Mouse (Mus musculus) hindlimb bud, embryonic 11.5 days (tissue): ENCODE results near the gene Slc9a3r2.
"Not testable (repeated sequence)": the region's sequence is repeated elsewhere in the genome, so short reads cannot be mapped to it uniquely, and the experiment has no call there.

Experiments used
- DNase-seq: peaks from one replicate; pipeline ENCODE4 v3.0.0-alpha.2; 2012; ENCODE audit warnings: low read depth, low spot score; ENCODE audit errors: extremely low spot score

The Slc9a3r2 gene

GRCm38 (mm10) chr17:24667416-24667815 lies 17.3 kb upstream of the Slc9a3r2 start:
- no peak for DNase-seq

GRCm38 (mm10) chr17:24667011-24667410 lies 16.9 kb upstream of the Slc9a3r2 start:
- not testable (repeated sequence) for DNase-seq

- DNase-seq: no peak
Measured at GRCm38 (mm10) chr17:24658017-24658758, 8.1 kb upstream of the Slc9a3r2 start, which contains the start of gene Npw. Gene Npw, minus strand, starts transcription at chr17:24658457.

- no peak for DNase-seq
Measured at GRCm38 (mm10) chr17:24654969-24655368, 4.8 kb upstream of the Slc9a3r2 start.

GRCm38 (mm10) chr17:24653967-24654710 lies 4.0 kb upstream of the Slc9a3r2 start:
- no peak for DNase-seq

DNA sequence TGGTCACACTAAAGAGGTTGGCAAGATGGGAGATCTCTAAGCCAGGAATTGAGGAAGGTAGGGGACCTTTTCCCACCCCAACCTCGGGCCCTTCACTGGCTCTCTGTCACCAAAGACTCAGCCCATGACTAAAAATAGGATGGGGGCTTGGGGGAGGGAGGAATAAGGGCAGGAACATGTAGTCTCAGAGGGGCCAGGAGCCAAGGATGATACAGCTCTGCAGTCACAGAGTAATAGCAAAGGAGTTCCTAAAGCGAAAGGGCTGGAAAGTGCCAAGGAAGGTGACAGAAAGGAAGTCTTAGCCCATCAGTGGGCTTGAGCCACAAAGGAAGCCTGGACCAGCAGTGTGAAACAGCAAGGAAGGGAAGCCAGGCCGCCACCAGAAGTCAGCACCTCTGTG lies 1.7 kb upstream of the Slc9a3r2 start:
- no peak for DNase-seq

DNA sequence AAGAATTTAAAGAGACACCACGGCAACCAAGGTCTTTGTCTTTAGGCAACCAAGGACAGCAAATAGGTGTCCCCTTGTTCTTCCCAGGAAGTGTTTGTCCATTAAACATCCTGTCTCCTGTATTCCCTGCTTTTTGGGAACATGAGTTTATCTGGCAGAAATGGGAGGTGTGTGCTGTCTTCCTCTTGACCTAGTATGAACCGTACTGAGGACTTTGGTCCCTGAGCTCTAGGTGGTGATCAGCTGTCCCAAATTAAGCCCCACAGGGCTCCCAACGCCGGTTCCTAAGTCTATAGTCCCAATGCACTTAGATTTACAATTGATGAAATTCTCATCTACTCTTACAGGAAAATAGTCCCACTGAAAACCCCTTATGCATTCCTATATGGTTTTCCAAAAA lies 639 bp upstream of the Slc9a3r2 start:
- no peak for DNase-seq

DNA sequence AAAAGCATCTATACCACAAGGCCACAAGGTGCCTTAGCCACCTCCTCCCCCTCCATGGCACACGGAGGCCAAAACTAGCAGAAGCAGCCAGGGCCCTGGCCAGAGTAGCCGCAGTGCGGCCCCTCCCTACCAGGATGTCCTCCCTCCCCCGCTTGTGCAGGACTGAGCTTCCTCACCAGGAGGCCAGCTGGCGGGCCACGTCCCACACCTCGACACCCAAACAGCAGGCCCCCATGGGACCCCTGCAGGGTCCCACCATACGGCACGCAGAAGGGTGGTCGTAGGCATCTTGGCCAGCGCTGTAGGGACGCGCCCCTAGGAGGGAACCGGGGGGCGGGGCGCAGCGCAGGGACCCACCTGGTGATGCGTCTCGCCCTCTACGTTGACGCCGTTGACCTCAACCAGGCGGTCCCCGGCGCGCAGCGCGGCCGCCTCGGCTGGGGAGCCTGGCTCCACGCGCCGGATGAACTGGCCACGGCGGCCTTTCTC lies 502 bp downstream of the Slc9a3r2 start:
- no peak for DNase-seq

- no peak for DNase-seq
Measured at GRCm38 (mm10) chr17:24648731-24649377, 1.3 kb downstream of the Slc9a3r2 start.

- no peak for DNase-seq
Measured at GRCm38 (mm10) chr17:24647493-24647892, 2.6 kb downstream of the Slc9a3r2 start.

GRCm38 (mm10) chr17:24646381-24646780 lies 3.7 kb downstream of the Slc9a3r2 start:
- DNase-seq: no peak

DNA sequence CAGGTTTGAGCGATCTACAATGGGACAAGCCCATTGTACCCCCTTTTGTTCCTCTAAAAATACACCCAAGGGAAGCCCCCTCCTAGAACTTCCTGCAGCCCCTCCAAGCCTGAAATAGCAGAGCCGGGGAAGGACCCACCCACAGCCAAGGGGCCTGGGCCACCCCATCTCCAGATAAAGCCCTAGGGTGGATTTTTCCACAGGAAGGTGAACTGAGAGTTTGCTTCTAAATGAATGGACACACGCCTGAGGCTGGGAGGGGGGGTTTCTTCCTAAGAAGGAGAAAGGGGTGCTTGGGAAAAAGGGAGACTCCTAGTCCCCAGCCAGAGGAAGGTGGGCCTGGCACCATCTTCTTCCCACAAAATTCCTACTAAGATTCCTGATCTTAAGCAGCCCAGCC lies 4.2 kb downstream of the Slc9a3r2 start:
- no peak for DNase-seq

DNA sequence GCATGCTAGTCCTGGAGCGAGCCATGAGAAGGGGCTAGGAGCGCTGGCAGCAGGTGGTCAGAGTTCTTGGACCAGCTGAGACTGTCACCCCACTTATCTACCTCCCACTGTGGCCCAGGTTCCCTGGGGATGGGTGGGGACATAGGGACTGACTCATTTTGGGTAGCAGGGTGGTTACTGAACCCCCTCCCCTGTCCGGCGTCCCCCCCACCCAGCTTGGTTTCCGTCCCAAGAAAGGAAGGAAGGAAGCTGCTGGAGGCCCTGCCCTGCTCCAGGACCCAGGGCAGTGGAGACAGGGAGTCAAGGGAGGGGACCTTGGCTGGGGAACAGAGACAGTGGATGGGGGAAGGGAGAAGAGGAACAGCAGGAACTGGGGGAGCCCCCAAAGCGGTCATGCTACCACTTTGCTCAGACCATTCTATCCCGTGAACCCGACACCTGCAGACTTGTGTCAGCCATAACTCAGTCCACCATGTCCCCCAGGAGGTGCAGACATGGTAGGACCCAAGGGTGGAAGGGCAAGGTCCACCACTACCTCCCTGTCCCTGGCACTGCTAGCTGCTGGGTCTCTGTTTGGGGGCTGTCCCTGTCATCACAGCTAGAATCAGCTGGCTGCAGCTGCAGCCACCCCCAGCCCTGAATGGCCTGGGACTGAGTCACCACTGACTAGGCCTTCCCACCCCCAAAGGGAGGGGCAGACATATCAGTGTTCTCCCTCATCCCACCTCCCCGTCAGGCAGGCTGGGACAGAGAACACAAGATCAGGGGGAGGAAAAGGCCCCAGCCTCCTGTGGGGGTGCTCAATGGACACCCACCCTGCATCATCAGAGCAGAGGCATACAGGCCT lies 5.0 kb downstream of the Slc9a3r2 start:
- no peak for DNase-seq

GRCm38 (mm10) chr17:24644030-24644715 lies 6.0 kb downstream of the Slc9a3r2 start:
- DNase-seq: no peak

GRCm38 (mm10) chr17:24642791-24643343 lies 7.3 kb downstream of the Slc9a3r2 start:
- DNase-seq: no peak

GRCm38 (mm10) chr17:24641944-24642343 lies 8.2 kb downstream of the Slc9a3r2 start:
- DNase-seq: no peak

DNA sequence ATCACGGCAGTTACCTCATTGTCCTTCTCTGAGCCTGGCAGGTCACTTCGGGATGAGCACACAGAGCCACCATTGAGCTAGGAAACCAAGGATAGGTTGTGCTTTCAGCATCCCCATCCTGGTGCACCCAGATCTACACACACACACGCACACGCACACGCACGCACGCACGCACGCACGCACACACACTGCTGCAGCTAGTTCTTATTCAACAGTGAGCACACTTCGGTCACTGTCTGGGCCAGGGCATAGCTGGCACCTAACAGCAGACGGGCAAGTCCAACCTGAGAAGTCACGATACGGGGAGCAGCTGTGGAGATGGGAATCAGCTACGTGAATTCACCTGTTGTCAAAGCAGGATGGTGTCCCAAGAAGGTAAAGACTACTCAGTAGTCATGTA lies 9.5 kb downstream of the Slc9a3r2 start:
- DNase-seq: no peak

DNA sequence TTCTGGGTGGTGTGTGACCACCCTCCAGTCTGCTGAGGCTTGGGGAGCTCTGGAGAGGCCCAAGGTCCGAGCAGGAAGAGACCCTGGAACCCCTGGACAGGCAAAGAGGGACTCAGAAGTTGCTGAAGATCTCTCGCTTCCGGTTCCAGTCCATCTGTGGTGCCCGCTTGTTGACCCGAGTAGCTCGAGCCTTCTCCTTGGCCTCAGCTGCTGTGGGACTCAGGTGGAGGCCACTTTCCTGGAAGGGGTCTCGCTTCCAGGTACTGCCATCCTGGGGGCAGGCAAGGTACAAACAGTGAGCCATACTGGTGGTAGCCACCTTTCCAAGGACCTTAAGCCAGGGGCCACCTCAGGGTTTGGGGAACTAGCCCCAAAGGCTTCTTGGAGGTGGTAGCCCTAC lies 10.0 kb downstream of the Slc9a3r2 start:
- no peak for DNase-seq

GRCm38 (mm10) chr17:24639571-24639988 lies 10.5 kb downstream of the Slc9a3r2 start:
- peak; percentile 61 for DNase-seq

DNA sequence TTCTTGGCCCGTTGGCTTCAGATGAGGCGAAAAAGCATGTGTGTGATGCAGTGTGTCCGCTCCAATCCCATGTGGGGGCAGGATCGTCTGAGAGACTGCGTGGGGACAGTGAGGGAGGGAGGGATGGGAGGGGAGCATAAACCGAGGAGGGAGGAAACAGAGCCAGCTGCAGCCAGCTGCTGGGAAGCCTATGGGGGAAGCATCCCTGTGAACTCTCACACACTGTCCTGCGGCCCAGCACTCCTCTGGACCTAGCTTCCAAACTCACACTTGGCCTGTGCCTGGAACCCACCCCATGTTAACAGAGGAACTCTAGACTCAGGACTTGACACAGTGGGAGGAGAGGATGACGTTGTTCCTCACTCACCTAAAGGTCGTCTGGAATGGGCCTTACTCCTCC lies 11.3 kb downstream of the Slc9a3r2 start:
- no peak for DNase-seq
